Mouse (Mus musculus) heart, embryonic 14.5 days (tissue): ENCODE data around the gene Fggy. TPM values are rescaled to one million over a fixed set of nuclear protein-coding genes. Genes with fewer than 3 reads are reported as not detected.

Experiments
- ATAC-seq: fragments of 200-750 bp; cut with Nextera tagmentation; 2 replicates; pipeline ENCODE4 v1.8.0; 2017; ENCODE audit warnings: low read depth, moderate TSS enrichment; ENCODE audit not compliant: insufficient number of reproducible peaks, insufficient read depth, low FRiP score
- H3K27ac ChIP-seq, 2 experiments: fragments of 200-500 bp in 1 of 2; fragments of 300-500 bp in 1 of 2; sonication (generic) in 1 of 2; replicated peaks in 1 of 2; 2 replicates each; pipeline ENCODE4 v1.5.1; 2012 to 2014; ENCODE audit warnings: low read depth in 2 of 2, low read length in 2 of 2, control low read depth in 1 of 2, mild to moderate bottlenecking in 1 of 2, mixed read lengths in 1 of 2; ENCODE audit not compliant: control insufficient read depth in 1 of 2, insufficient read depth in 1 of 2
- H3K27me3 ChIP-seq: fragments of 300-500 bp; sonication (generic); 2 replicates; pipeline ENCODE4 v1.6.1; 2014; ENCODE audit warnings: mild to moderate bottlenecking, low read length, control low read depth; ENCODE audit not compliant: control insufficient read depth, insufficient read depth
- H3K36me3 ChIP-seq: fragments of 300-500 bp; sonication (generic); 2 replicates; pipeline ENCODE4 v1.6.1; 2014; ENCODE audit warnings: mild to moderate bottlenecking, control low read depth, low read length, mixed read lengths; ENCODE audit not compliant: control insufficient read depth, insufficient read depth
- H3K4me1 ChIP-seq, 2 experiments: fragments of 200-500 bp in 1 of 2; fragments of 300-500 bp in 1 of 2; sonication (generic) in 1 of 2; 2 replicates each; pipeline ENCODE4 v1.6.1; 2012 to 2014; ENCODE audit warnings: low read length in 2 of 2, control low read depth in 1 of 2, mixed read lengths in 1 of 2; ENCODE audit not compliant: control insufficient read depth in 2 of 2, insufficient read depth in 2 of 2
- H3K4me2 ChIP-seq: fragments of 300-500 bp; sonication (generic); 2 replicates; pipeline ENCODE4 v1.6.1; 2014; ENCODE audit warnings: mild to moderate bottlenecking, low read length
- H3K4me3 ChIP-seq, 2 experiments: fragments of 200-500 bp in 1 of 2; fragments of 300-500 bp in 1 of 2; sonication (generic) in 1 of 2; 2 replicates each; pipeline ENCODE4 v1.5.1; 2012 to 2014; ENCODE audit warnings: low read length in 2 of 2, mild to moderate bottlenecking in 2 of 2, control low read depth in 1 of 2, low read depth in 1 of 2, moderate library complexity in 1 of 2; ENCODE audit not compliant: control insufficient read depth in 1 of 2, insufficient read depth in 1 of 2
- H3K9ac ChIP-seq: fragments of 300-500 bp; sonication (generic); 2 replicates; pipeline ENCODE4 v1.6.1; 2014; ENCODE audit warnings: mild to moderate bottlenecking, low read length
- H3K9me3 ChIP-seq: fragments of 300-500 bp; sonication (generic); 2 replicates; pipeline ENCODE4 v1.6.1; 2016; ENCODE audit warnings: low read length, control low read depth; ENCODE audit not compliant: control insufficient read depth
- WGBS: fragments of 180-500 bp; shearing (Covaris S2); extraction: QIAGEN DNeasy Blood & Tissue Kit; methylation state at CpG from one replicate; pipeline ENCODE4 v1.1.7; 2014; 5-methylcytosine and 5-hydroxymethylcytosine counted together
- polyA plus RNA-seq: library from polyadenylated mRNA; unstranded; fragments of >200 nt; fragmentation: Nextera tagmentation; extraction: Ambion mirVana; gene quantifications from 2 replicates; pipeline ENCODE4 v1.2.1, GENCODE M21; 2014

The Fggy gene
- polyA plus RNA-seq, 1 experiment from 2014 or later: 4.4 TPM

DNA sequence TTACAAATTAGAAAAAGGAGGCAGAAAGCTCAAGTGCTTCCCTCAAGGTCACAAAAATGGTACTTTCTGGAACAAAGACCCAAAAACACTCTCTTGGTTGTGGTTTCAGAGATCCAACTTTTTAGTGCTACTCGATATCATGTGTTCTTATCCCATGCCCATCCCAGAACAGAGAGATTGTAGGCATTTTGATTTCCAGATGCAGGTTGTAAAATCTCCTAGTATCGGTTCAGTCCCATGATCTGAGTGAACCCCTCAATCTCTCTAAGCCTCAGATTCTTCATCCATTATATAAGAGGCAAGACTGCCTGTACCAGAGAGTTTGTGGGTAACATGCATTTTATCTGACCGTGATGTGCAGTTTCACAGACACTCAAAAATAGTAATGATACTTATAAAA, 214.2 kb downstream of the Fggy start:
- no peak for ATAC-seq
- Histone ChIP-seq H3K9ac (no peak overlapping the region), H3K27ac (no peak overlapping the region), H3K4me2 (no peak overlapping the region), H3K36me3 (no peaks in the 10 kb centered on the region), H3K4me1 (peaks cover 5 to 9% of the 10 kb centered on the region in 2 experiments), H3K9me3 (no peaks in the 10 kb centered on the region), H3K27me3 (no peaks in the 10 kb centered on the region), H3K4me3 (no peak overlapping the region)
- WGBS: 91% methylated on average over 3 of the region's 3 CpGs

DNA sequence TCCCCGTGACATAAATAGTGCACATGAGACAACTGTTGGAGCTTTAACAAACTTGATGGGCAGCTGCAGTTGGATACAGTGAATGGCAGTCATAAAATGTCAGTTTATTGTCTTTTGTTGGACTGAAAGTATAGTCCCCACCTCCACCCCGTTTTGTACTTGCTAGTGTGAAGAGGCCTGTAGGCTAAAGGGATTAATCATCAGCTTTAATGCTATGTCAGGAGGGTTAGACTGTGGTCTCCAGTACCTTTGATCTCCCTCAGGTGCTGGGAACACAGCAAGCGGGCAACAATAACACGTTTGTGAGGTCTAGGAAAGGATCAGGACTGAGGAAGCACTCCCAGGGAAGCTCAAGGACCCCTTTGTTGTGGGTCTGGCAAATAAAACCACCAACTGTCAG, 214.6 kb downstream of the Fggy start:
- no peak overlapping the region for H3K4me2 ChIP-seq
- WGBS: 70% methylated on average over 4 of the region's 4 CpGs
- no peaks in the 10 kb centered on the region for H3K36me3 ChIP-seq
- no peaks in the 10 kb centered on the region for H3K27me3 ChIP-seq
- ATAC-seq: no peak
- H3K9me3 ChIP-seq: no peaks in the 10 kb centered on the region
- H3K4me1 ChIP-seq: peaks cover 5 to 9% of the 10 kb centered on the region in 2 experiments
- no peak overlapping the region for H3K9ac ChIP-seq
- no peak overlapping the region for H3K27ac ChIP-seq
- H3K4me3 ChIP-seq: no peak overlapping the region

GRCm38 (mm10) chr4:95772663-95773062, 215.4 kb downstream of the Fggy start:
- H3K36me3 ChIP-seq: no peaks in the 10 kb centered on the region
- H3K4me3 ChIP-seq: no peak overlapping the region
- H3K4me2 ChIP-seq: no peak overlapping the region
- H3K9ac ChIP-seq: no peak overlapping the region
- H3K27ac ChIP-seq: no peak overlapping the region
- ATAC-seq: no peak
- WGBS: 76% methylated on average over 3 of the region's 3 CpGs
- no peaks in the 10 kb centered on the region for H3K9me3 ChIP-seq
- H3K4me1 ChIP-seq: peaks cover 5 to 9% of the 10 kb centered on the region in 2 experiments
- H3K27me3 ChIP-seq: no peaks in the 10 kb centered on the region

- Histone ChIP-seq H3K4me1 (peaks cover 5 to 9% of the 10 kb centered on the region in 2 experiments), H3K4me3 (no peak overlapping the region), H3K4me2 (no peak overlapping the region), H3K27me3 (no peaks in the 10 kb centered on the region), H3K27ac (no peak overlapping the region), H3K9me3 (no peaks in the 10 kb centered on the region), H3K36me3 (no peaks in the 10 kb centered on the region), H3K9ac (no peak overlapping the region)
- WGBS: 79% methylated on average over 3 of the region's 3 CpGs
- no peak for ATAC-seq
Observed at GRCm38 (mm10) chr4:95775574-95775973, 218.3 kb downstream of the Fggy start.

DNA sequence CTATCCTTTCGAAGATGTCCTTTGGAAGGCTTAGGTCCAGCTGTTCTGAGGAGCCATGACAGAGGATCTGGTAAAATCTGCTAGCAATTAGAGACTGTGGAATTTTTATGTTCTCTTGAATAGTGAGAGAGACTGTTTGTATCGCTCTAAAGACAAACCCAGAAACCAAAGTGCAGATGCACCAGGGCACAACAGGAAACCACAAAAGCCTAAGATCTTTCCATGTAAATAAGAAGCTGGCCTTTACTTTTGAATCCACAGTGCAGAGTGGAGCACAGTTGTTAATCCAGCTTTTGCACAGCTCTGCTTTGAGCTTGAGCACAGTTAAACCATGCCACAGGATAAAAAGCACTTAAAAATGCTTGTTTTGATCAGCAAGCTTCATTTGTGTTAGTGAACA, 220.5 kb downstream of the Fggy start:
- H3K9ac ChIP-seq: no peak overlapping the region
- no peak for ATAC-seq
- H3K4me1 ChIP-seq: peaks cover 5 to 9% of the 10 kb centered on the region in 2 experiments
- H3K36me3 ChIP-seq: no peaks in the 10 kb centered on the region
- H3K27me3 ChIP-seq: no peaks in the 10 kb centered on the region
- WGBS: 87% methylated on average over 2 of the region's 2 CpGs
- H3K4me2 ChIP-seq: no peak overlapping the region
- no peaks in the 10 kb centered on the region for H3K9me3 ChIP-seq
- no peak overlapping the region for H3K4me3 ChIP-seq
- no peak overlapping the region for H3K27ac ChIP-seq

DNA sequence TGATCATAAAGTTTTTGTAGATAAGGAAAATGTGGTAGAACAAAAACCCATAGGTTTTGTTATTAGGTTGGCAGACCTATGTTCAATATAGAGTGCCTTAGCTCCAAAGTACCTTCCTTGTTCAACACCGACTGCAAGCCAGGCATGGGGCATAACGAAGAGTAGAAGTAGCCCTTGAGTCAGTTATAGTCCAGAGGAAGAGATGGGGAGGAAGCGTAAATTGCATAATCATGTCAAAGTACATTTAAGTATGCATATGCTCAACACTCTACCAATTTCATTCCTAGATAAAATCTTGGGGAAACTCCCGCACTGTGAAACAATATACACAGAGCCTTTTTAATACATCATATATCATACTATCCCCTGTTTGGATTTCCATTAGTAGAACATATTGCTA, 221.2 kb downstream of the Fggy start:
- Histone ChIP-seq H3K27me3 (no peaks in the 10 kb centered on the region), H3K4me3 (no peak overlapping the region), H3K4me1 (peaks cover 5 to 9% of the 10 kb centered on the region in 2 experiments), H3K4me2 (no peak overlapping the region), H3K36me3 (no peaks in the 10 kb centered on the region), H3K9ac (no peak overlapping the region), H3K27ac (no peak overlapping the region), H3K9me3 (no peaks in the 10 kb centered on the region)
- WGBS: 92% methylated on average over 4 of the region's 4 CpGs
- no peak for ATAC-seq

DNA sequence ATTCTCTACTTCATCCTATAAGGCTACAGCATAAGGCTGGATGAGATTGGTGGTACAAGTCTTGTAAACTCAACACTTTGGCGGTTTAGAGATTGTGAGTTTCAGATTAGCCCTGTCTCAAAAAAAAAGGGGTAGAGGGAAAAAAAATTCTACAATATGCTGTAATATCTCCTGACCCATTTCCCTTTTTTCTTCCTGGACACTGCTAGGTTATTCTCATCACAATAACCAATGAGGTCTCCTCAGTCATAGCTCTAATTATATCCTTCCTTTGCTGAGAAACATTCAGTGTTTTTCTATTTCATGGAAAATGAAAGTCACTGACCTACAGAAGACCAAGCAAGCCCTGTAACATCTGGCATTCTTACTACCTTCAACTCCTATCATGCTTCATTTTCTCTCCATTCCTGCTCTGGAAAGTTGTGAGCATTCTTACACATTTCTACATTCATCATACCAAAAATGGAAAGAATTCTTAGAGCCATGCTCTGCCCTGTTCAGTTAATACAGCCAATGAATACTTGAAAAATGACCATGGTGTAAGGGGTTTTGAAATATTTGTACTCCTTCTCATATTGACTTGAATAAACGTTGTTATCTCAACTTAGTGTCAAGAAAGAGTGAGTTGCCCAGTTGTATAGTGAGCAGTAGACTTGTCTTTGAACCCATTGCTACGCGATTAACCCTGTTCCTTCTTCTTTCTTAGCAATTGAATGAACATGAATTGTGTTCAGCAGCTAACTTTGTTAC, 227.0 kb downstream of the Fggy start:
- ATAC-seq: no peak
- Histone ChIP-seq H3K27me3 (no peaks in the 10 kb centered on the region), H3K9me3 (no peaks in the 10 kb centered on the region), H3K36me3 (no peaks in the 10 kb centered on the region), H3K27ac (no peak overlapping the region), H3K4me3 (no peak overlapping the region), H3K4me2 (no peak overlapping the region), H3K4me1 (no peaks in the 10 kb centered on the region), H3K9ac (no peak overlapping the region)
- WGBS: 77% methylated on average over 4 of the region's 4 CpGs

DNA sequence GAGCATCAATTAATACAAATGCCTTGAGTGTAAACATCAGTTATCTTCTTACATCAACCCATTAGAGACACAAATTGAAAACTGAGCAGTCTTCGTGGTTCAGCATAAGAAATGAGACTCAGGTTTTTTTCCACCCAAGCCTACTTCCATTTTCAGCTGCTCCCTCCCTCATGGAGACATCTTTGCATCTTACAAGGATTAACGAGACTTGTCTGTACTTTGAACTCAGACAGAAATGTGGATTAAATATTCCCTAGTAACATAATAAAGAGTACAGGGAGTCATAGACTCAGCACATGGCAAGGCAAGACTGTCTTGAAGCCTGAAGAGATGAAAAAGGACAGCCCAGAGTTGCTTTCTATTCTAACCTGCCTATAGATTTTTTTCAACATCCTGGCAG, 230.3 kb downstream of the Fggy start:
- no peaks in the 10 kb centered on the region for H3K4me1 ChIP-seq
- H3K4me2 ChIP-seq: no peak overlapping the region
- H3K27ac ChIP-seq: no peak overlapping the region
- H3K36me3 ChIP-seq: no peaks in the 10 kb centered on the region
- no peak overlapping the region for H3K4me3 ChIP-seq
- no peak overlapping the region for H3K9ac ChIP-seq
- 52% methylated on average over 2 of the region's 2 CpGs for whole genome bisulfite sequencing
- H3K9me3 ChIP-seq: no peaks in the 10 kb centered on the region
- no peaks in the 10 kb centered on the region for H3K27me3 ChIP-seq
- no peak for ATAC-seq
